Mouse (Mus musculus): ENCODE data around the gene Rpain. TPM values are rescaled to one million over a fixed set of nuclear protein-coding genes. Genes with fewer than 3 reads are reported as not detected.

The Rpain gene
- polyA plus RNA-seq, 1 experiment from 2014 or later: 81.1 TPM

GRCm38 (mm10) chr11:71007831-71008230 lies 37.8 kb downstream of the Rpain start:
- ATAC-seq: no peak
- 93% methylated on average over 7 of the region's 7 CpGs for WGBS
- H3K36me3 ChIP-seq (ENCODE audit: control insufficient read depth, insufficient read depth, low read length): peaks cover 50% of the 10 kb centered on the region

DNA sequence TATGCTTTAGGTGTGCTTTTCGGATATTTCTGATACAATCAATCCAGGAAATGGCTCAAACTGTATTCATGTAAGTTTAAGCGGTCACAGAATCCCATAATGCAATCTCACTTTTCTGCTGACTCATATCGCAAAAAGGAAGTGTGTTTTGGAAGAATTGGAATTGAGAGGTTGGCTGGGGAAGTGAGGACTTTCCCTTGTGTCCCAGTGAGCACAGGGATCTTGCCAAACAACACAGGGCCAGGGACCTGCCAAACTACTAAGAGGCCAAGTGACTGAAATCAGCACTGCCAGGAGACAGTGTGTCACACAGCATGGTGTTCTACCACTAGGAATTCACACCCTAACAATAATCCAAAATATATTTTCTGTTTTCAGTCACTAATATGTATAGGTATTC lies 38.3 kb downstream of the Rpain start:
- no peaks in the 10 kb centered on the region for H3K9me3 ChIP-seq (replicated peaks; ENCODE audit: control insufficient read depth, low read length)
- no peak overlapping the region for H3K4me3 ChIP-seq (ENCODE audit: low read depth, low read length)
- no peak for ATAC-seq

More at GRCm38 (mm10) chr11:71007831-71008230, 37.8 kb downstream of the Rpain start:
- Histone ChIP-seq H3K4me3 (ENCODE audit: low read depth, low read length) (no peak overlapping the region), H3K27me3 (replicated peaks; ENCODE audit: control insufficient read depth, insufficient read depth, low read length) (no peaks in the 10 kb centered on the region), H3K9ac (ENCODE audit: low read length) (no peak overlapping the region), H3K9me3 (replicated peaks; ENCODE audit: control insufficient read depth, low read length) (no peaks in the 10 kb centered on the region), H3K4me1 (ENCODE audit: control insufficient read depth, insufficient read depth, low read length) (peaks cover 7% of the 10 kb centered on the region), H3K4me2 (ENCODE audit: low read length) (no peak overlapping the region), H3K27ac (ENCODE audit: low read depth, low read length) (no peak overlapping the region)
- no peak for DNase-seq (ENCODE audit: low spot score)

GRCm38 (mm10) chr11:71012743-71013142 lies 42.7 kb downstream of the Rpain start:
- H3K9ac ChIP-seq (ENCODE audit: low read length): no peak overlapping the region
- peaks cover 12% of the 10 kb centered on the region for H3K4me1 ChIP-seq (ENCODE audit: control insufficient read depth, insufficient read depth, low read length)
- ATAC-seq: no peak
- H3K27me3 ChIP-seq (replicated peaks; ENCODE audit: control insufficient read depth, insufficient read depth, low read length): no peaks in the 10 kb centered on the region
- H3K9me3 ChIP-seq (replicated peaks; ENCODE audit: control insufficient read depth, low read length): no peaks in the 10 kb centered on the region
- no peak overlapping the region for H3K27ac ChIP-seq (ENCODE audit: low read depth, low read length)
- H3K4me2 ChIP-seq (ENCODE audit: low read length): no peak overlapping the region
- peaks cover 59% of the 10 kb centered on the region for H3K36me3 ChIP-seq (ENCODE audit: control insufficient read depth, insufficient read depth, low read length)
- WGBS: 90% methylated on average over 7 of the region's 7 CpGs
- H3K4me3 ChIP-seq (ENCODE audit: low read depth, low read length): no peak overlapping the region
- DNase-seq (ENCODE audit: low spot score): no peak

More for the DNA sequence above, 38.3 kb downstream of the Rpain start:
- no peak overlapping the region for H3K4me2 ChIP-seq (ENCODE audit: low read length)
- no peak overlapping the region for H3K9ac ChIP-seq (ENCODE audit: low read length)
- peaks cover 53% of the 10 kb centered on the region for H3K36me3 ChIP-seq (ENCODE audit: control insufficient read depth, insufficient read depth, low read length)
- WGBS: 91% methylated on average over 3 of the region's 3 CpGs
- no peaks in the 10 kb centered on the region for H3K27me3 ChIP-seq (replicated peaks; ENCODE audit: control insufficient read depth, insufficient read depth, low read length)
- H3K27ac ChIP-seq (ENCODE audit: low read depth, low read length): no peak overlapping the region
- H3K4me1 ChIP-seq (ENCODE audit: control insufficient read depth, insufficient read depth, low read length): peaks cover 2% of the 10 kb centered on the region
- no peak for DNase-seq (ENCODE audit: low spot score)

DNA sequence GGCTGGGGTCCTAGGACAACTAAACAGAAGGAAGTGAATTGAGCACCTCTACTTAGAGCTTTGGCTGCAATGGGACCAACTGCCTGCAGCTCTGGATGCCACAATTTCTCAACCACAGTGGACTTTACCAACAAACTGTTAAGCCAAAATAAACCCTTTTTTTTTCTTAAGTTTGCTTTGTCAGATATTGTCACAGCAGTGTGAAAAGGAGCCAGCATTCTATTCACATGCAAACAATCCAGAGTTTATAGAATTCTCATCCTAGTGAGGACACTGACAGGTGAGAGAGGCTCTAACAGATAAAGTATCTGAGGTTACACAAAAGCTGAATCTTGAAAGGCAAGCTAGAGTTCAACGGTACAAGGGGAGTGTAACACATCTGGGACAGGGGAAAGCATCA lies 47.0 kb downstream of the Rpain start:
- Histone ChIP-seq H3K9ac (ENCODE audit: low read length) (no peak overlapping the region), H3K27me3 (replicated peaks; ENCODE audit: control insufficient read depth, insufficient read depth, low read length) (no peaks in the 10 kb centered on the region), H3K36me3 (ENCODE audit: control insufficient read depth, insufficient read depth, low read length) (peaks cover 20% of the 10 kb centered on the region), H3K4me1 (ENCODE audit: control insufficient read depth, insufficient read depth, low read length) (peaks cover 27% of the 10 kb centered on the region), H3K9me3 (replicated peaks; ENCODE audit: control insufficient read depth, low read length) (no peaks in the 10 kb centered on the region), H3K27ac (ENCODE audit: low read depth, low read length) (no peak overlapping the region), H3K4me3 (ENCODE audit: low read depth, low read length) (no peak overlapping the region), H3K4me2 (ENCODE audit: low read length) (0 out of 2 replicates have a peak overlapping the region, but pooled peaks have one; percentile 5)
- no peak for DNase-seq (ENCODE audit: low spot score)
- 88% methylated on average over 1 of the region's 1 CpGs for WGBS
- no peak for ATAC-seq

GRCm38 (mm10) chr11:71018416-71019200 lies 48.6 kb downstream of the Rpain start:
- Histone ChIP-seq H3K4me1 (ENCODE audit: control insufficient read depth, insufficient read depth, low read length) (peaks cover 34% of the 10 kb centered on the region), H3K4me3 (ENCODE audit: low read depth, low read length) (peak overlapping the region; percentile 70), H3K36me3 (ENCODE audit: control insufficient read depth, insufficient read depth, low read length) (peaks cover 10% of the 10 kb centered on the region), H3K9me3 (replicated peaks; ENCODE audit: control insufficient read depth, low read length) (no peaks in the 10 kb centered on the region), H3K9ac (ENCODE audit: low read length) (peak overlapping the region; percentile 79), H3K4me2 (ENCODE audit: low read length) (peak overlapping the region; percentile 82), H3K27me3 (replicated peaks; ENCODE audit: control insufficient read depth, insufficient read depth, low read length) (no peaks in the 10 kb centered on the region), H3K27ac (ENCODE audit: low read depth, low read length) (peak overlapping the region; percentile 45)
- WGBS: 6% methylated on average over 28 of the region's 28 CpGs
- DNase-seq (ENCODE audit: low spot score) (no peak), ATAC-seq (peak; percentile 31; the same call in 1 of the 2 replicates)

- DNase-seq (ENCODE audit: low spot score): peak; percentile 99
- Histone ChIP-seq H3K27me3 (replicated peaks; ENCODE audit: control insufficient read depth, insufficient read depth, low read length) (no peaks in the 10 kb centered on the region), H3K27ac (ENCODE audit: low read depth, low read length) (peak within 1 kb of the TSS; percentile 82), H3K9ac (ENCODE audit: low read length) (peak within 1 kb of the TSS; percentile 81), H3K4me3 (ENCODE audit: low read depth, low read length) (peak within 1 kb of the TSS; percentile 70), H3K4me1 (ENCODE audit: control insufficient read depth, insufficient read depth, low read length) (peaks cover 34% of the 10 kb centered on the region), H3K36me3 (ENCODE audit: control insufficient read depth, insufficient read depth, low read length) (peaks cover 7% of the 10 kb centered on the region; the same call in 1 of the 2 replicates), H3K9me3 (replicated peaks; ENCODE audit: control insufficient read depth, low read length) (no peaks in the 10 kb centered on the region), H3K4me2 (ENCODE audit: low read length) (peak within 1 kb of the TSS; percentile 82)
- WGBS: under 1% methylated on average over 70 of the region's 71 CpGs
- peak; percentile 99 for ATAC-seq
Observed at GRCm38 (mm10) chr11:71019201-71020068, 49.4 kb downstream of the Rpain start, which contains the start of the genes Mis12 and Derl2. Gene Mis12 (plus strand): TSS chr11:71019611. Gene Derl2 (minus strand): TSS chr11:71019841.

Other genes starting within 250 kb of the Rpain start
- 14.9 and 16.2 TPM in 2 replicates for gene Zfp3, start 206.0 kb upstream of the Rpain start, polyA plus RNA-seq (2014; fragmentation: Nextera tagmentation; extraction: Ambion mirVana)
- not detected in 2 replicates for gene Scimp, start 157.6 kb upstream of the Rpain start, polyA plus RNA-seq (2014; fragmentation: Nextera tagmentation; extraction: Ambion mirVana)
- 50.3 and 62.7 TPM in 2 replicates for gene Rabep1, start 125.4 kb upstream of the Rpain start, polyA plus RNA-seq (2014; fragmentation: Nextera tagmentation; extraction: Ambion mirVana)
- 156 and 160 TPM in 2 replicates for gene Nup88, start 240 bp upstream of the Rpain start, polyA plus RNA-seq (2014; fragmentation: Nextera tagmentation; extraction: Ambion mirVana)
- 180 and 191 TPM in 2 replicates for gene C1qbp, start 12.8 kb downstream of the Rpain start, polyA plus RNA-seq (2014; fragmentation: Nextera tagmentation; extraction: Ambion mirVana)
- gene Dhx33, start 34.2 kb downstream of the Rpain start, polyA plus RNA-seq (2014; fragmentation: Nextera tagmentation; extraction: Ambion mirVana): 11.9 and 15.3 TPM in 2 replicates
- 25.8 and 27.1 TPM in 2 replicates for gene Mis12, start 49.4 kb downstream of the Rpain start, polyA plus RNA-seq (2014; fragmentation: Nextera tagmentation; extraction: Ambion mirVana)
- 28.8 and 34.4 TPM in 2 replicates for gene Derl2, start 49.6 kb downstream of the Rpain start, polyA plus RNA-seq (2014; fragmentation: Nextera tagmentation; extraction: Ambion mirVana)
- gene 6330403K07Rik, start 63.3 kb downstream of the Rpain start, polyA plus RNA-seq (2014; fragmentation: Nextera tagmentation; extraction: Ambion mirVana): 336 and 342 TPM in 2 replicates
- gene Nlrp1a, start 174.5 kb downstream of the Rpain start, polyA plus RNA-seq (2014; fragmentation: Nextera tagmentation; extraction: Ambion mirVana): not detected in 2 replicates

Data from forebrain, embryonic 14.5 days (tissue).